Mouse (Mus musculus) MEL (cell line): Measurements from ENCODE around the gene Gng7. TPM values are rescaled to one million over a fixed set of nuclear protein-coding genes. Genes with fewer than 3 reads are reported as not detected.

Experiments
- DNase-seq: peaks from one replicate; pipeline ENCODE4 v3.0.0; 2011; ENCODE audit warnings: low read depth, low spot score
- H3K27ac ChIP-seq: 2 replicates; pipeline ENCODE4 v1.5.1; 2012; ENCODE audit warnings: low read depth, mild to moderate bottlenecking, control low read depth, low read length, moderate library complexity; ENCODE audit not compliant: control insufficient read depth
- H3K27me3 ChIP-seq, 2 experiments: fragments of 150-350 bp in 1 of 2; sonication (generic) in 1 of 2; 2 replicates each; pipeline ENCODE4 v1.6.1; 2012; ENCODE audit warnings: low read length in 2 of 2, mild to moderate bottlenecking in 2 of 2, improper control_type of control experiment in 1 of 2, moderate library complexity in 1 of 2; ENCODE audit not compliant: insufficient read depth in 2 of 2, control insufficient read depth in 1 of 2
- H3K36me3 ChIP-seq, 2 experiments: 2 replicates each; pipeline ENCODE4 v1.6.1; 2012 to 2014; ENCODE audit warnings: low read length in 2 of 2, improper control_type of control experiment in 1 of 2, inconsistent platforms in 1 of 2, mild to moderate bottlenecking in 1 of 2; ENCODE audit not compliant: insufficient read depth in 2 of 2, control insufficient read depth in 1 of 2
- H3K4me1 ChIP-seq, 2 experiments: fragments of 150-350 bp in 1 of 2; sonication (generic) in 1 of 2; 2 replicates each; pipeline ENCODE4 v1.6.1; 2012; ENCODE audit warnings: low read length in 2 of 2, improper control_type of control experiment in 1 of 2, mild to moderate bottlenecking in 1 of 2; ENCODE audit not compliant: insufficient read depth in 2 of 2, control insufficient read depth in 1 of 2
- H3K4me3 ChIP-seq, 2 experiments: fragments of 150-350 bp in 1 of 2; sonication (generic) in 1 of 2; 2 replicates each; pipeline ENCODE4 v1.5.1; 2012; ENCODE audit warnings: low read depth in 2 of 2, low read length in 2 of 2, mild to moderate bottlenecking in 2 of 2, moderate library complexity in 2 of 2, control low read depth in 1 of 2, improper control_type of control experiment in 1 of 2; ENCODE audit not compliant: control insufficient read depth in 1 of 2, insufficient read depth in 1 of 2
- H3K79me2 ChIP-seq: 2 replicates; pipeline ENCODE4 v1.6.1; 2012; ENCODE audit warnings: mild to moderate bottlenecking, low read length, moderate library complexity; ENCODE audit not compliant: control insufficient read depth, poor library complexity, insufficient read depth
- H3K9ac ChIP-seq: 2 replicates; pipeline ENCODE4 v1.6.1; 2012; ENCODE audit warnings: low read depth, mild to moderate bottlenecking, control low read depth, low read length, moderate library complexity; ENCODE audit not compliant: control insufficient read depth, poor library complexity, severe bottlenecking
- H3K9me3 ChIP-seq: fragments of 150-350 bp; sonication (generic); replicated peaks from 2 replicates; pipeline ENCODE4 v1.6.1; 2012; ENCODE audit warnings: mild to moderate bottlenecking, low read length, improper control_type of control experiment, moderate library complexity; ENCODE audit not compliant: insufficient read depth
- CTCF ChIP-seq, 3 experiments: IDR thresholded peaks in 2 of 3; conservative IDR thresholded peaks in 1 of 3; 2 replicates each; pipeline ENCODE4 v1.5.1; 2011 to 2012; ENCODE audit warnings: low read length in 3 of 3, low read depth in 2 of 3, mild to moderate bottlenecking in 2 of 3, improper control_type of control experiment in 1 of 3, inconsistent platforms in 1 of 3, mixed read lengths in 1 of 3, moderate library complexity in 1 of 3; ENCODE audit not compliant: control insufficient read depth in 1 of 3, insufficient read depth in 1 of 3, poor library complexity in 1 of 3, severe bottlenecking in 1 of 3
- E2F4 ChIP-seq: IDR thresholded peaks from 2 replicates; pipeline ENCODE4 v1.6.1; 2011; ENCODE audit warnings: low read depth, low read length, improper control_type of control experiment, borderline replicate concordance
- ELF1 ChIP-seq: IDR thresholded peaks from 2 replicates; pipeline ENCODE4 v1.6.1; 2014; ENCODE audit warnings: low read depth, mild to moderate bottlenecking, inconsistent platforms, low read length, improper control_type of control experiment, moderate library complexity
- EP300 ChIP-seq, 2 experiments: IDR thresholded peaks; 2 replicates each; pipeline ENCODE4 v1.6.1; 2011; ENCODE audit warnings: improper control_type of control experiment in 2 of 2, low read length in 2 of 2, low read depth in 1 of 2, mild to moderate bottlenecking in 1 of 2
- GATA1 ChIP-seq: IDR thresholded peaks from 2 replicates; pipeline ENCODE4 v1.6.1; 2011; ENCODE audit warnings: low read depth, low read length, improper control_type of control experiment
- HCFC1 ChIP-seq: IDR thresholded peaks from 2 replicates; pipeline ENCODE4 v1.6.1; 2012; ENCODE audit warnings: low read depth, mild to moderate bottlenecking, inconsistent platforms, low read length, improper control_type of control experiment, moderate library complexity
- JUND ChIP-seq: IDR thresholded peaks from 2 replicates; pipeline ENCODE4 v1.6.1; 2011; ENCODE audit warnings: low read depth, mild to moderate bottlenecking, improper control_type of control experiment, low read length
- KAT2A ChIP-seq: conservative IDR thresholded peaks from 2 replicates; pipeline ENCODE4 v1.6.1; 2012; ENCODE audit warnings: low read depth, low read length, improper control_type of control experiment, inconsistent platforms
- MAFK ChIP-seq: IDR thresholded peaks from 2 replicates; pipeline ENCODE4 v1.6.1; 2011; ENCODE audit warnings: low read depth, mild to moderate bottlenecking, low read length, improper control_type of control experiment, borderline replicate concordance
- MAX ChIP-seq: IDR thresholded peaks from 2 replicates; pipeline ENCODE4 v1.6.1; 2011; ENCODE audit warnings: low read length, improper control_type of control experiment
- MEF2A ChIP-seq: IDR thresholded peaks from 2 replicates; pipeline ENCODE4 v1.6.1; 2014; ENCODE audit warnings: low read depth, mild to moderate bottlenecking, inconsistent platforms, low read length, improper control_type of control experiment; ENCODE audit not compliant: poor library complexity, insufficient replicate concordance, severe bottlenecking; ENCODE audit errors: extremely low read depth
- MXI1 ChIP-seq: IDR thresholded peaks from 2 replicates; pipeline ENCODE4 v1.6.1; 2011; ENCODE audit warnings: mild to moderate bottlenecking, low read depth, low read length, improper control_type of control experiment
- MYB ChIP-seq: IDR thresholded peaks from 2 replicates; pipeline ENCODE4 v1.6.1; 2011; ENCODE audit warnings: mild to moderate bottlenecking, low read depth, low read length, improper control_type of control experiment
- MYC ChIP-seq: IDR thresholded peaks from 2 replicates; pipeline ENCODE4 v1.6.1; 2011; ENCODE audit warnings: low read depth, mild to moderate bottlenecking, low read length, improper control_type of control experiment, moderate library complexity
- NELFE ChIP-seq: IDR thresholded peaks from 2 replicates; pipeline ENCODE4 v1.6.1; 2011; ENCODE audit warnings: low read depth, low read length, improper control_type of control experiment
- NRF1 ChIP-seq: IDR thresholded peaks from 2 replicates; pipeline ENCODE4 v1.6.1; 2014; ENCODE audit warnings: low read depth, mild to moderate bottlenecking, inconsistent platforms, low read length, improper control_type of control experiment, moderate library complexity; ENCODE audit not compliant: poor library complexity, insufficient read depth, severe bottlenecking
- POLR2A ChIP-seq, 2 experiments: IDR thresholded peaks; 2 replicates each; pipeline ENCODE4 v1.6.1; 2011 to 2012; ENCODE audit warnings: low read length in 2 of 2, mild to moderate bottlenecking in 2 of 2, control low read depth in 1 of 2, improper control_type of control experiment in 1 of 2, low read depth in 1 of 2, moderate library complexity in 1 of 2; ENCODE audit not compliant: control insufficient read depth in 1 of 2, insufficient read depth in 1 of 2, poor library complexity in 1 of 2
- POLR2AphosphoS5 ChIP-seq: IDR thresholded peaks from 2 replicates; pipeline ENCODE4 v1.6.1; 2012; ENCODE audit warnings: low read depth, borderline replicate concordance, mild to moderate bottlenecking, inconsistent platforms, low read length, moderate library complexity, mixed read lengths
- RCOR1 ChIP-seq: IDR thresholded peaks from 2 replicates; pipeline ENCODE4 v1.6.1; 2012; ENCODE audit warnings: low read depth, mild to moderate bottlenecking, inconsistent platforms, low read length, improper control_type of control experiment
- SIN3A ChIP-seq: IDR thresholded peaks from 2 replicates; pipeline ENCODE4 v1.6.1; 2012; ENCODE audit warnings: low read length, improper control_type of control experiment, inconsistent platforms
- TAL1 ChIP-seq: IDR thresholded peaks from 2 replicates; pipeline ENCODE4 v1.6.1; 2012; ENCODE audit warnings: mild to moderate bottlenecking, inconsistent platforms, low read length, moderate library complexity, mixed read lengths
- UBTF ChIP-seq: IDR thresholded peaks from 2 replicates; pipeline ENCODE4 v1.6.1; 2012; ENCODE audit warnings: low read depth, mild to moderate bottlenecking, inconsistent platforms, low read length, improper control_type of control experiment, moderate library complexity, borderline replicate concordance; ENCODE audit not compliant: insufficient read depth
- ZC3H11A ChIP-seq: IDR thresholded peaks from 2 replicates; pipeline ENCODE4 v1.6.1; 2012; ENCODE audit warnings: low read depth, mild to moderate bottlenecking, inconsistent platforms, low read length, improper control_type of control experiment
- ZMIZ1 ChIP-seq: IDR thresholded peaks from 2 replicates; pipeline ENCODE4 v1.6.1; 2012; ENCODE audit warnings: low read depth, mild to moderate bottlenecking, inconsistent platforms, low read length, improper control_type of control experiment, moderate library complexity
- ZNF384 ChIP-seq: IDR thresholded peaks from 2 replicates; pipeline ENCODE4 v1.6.1; 2012; ENCODE audit warnings: low read depth, mild to moderate bottlenecking, inconsistent platforms, low read length, improper control_type of control experiment
- polyA plus RNA-seq, 2 experiments: library from polyadenylated mRNA; stranded (reverse) in 1 of 2; unstranded in 1 of 2; fragments of >175 nt in 1 of 2; fragments of >200 nt in 1 of 2; gene quantifications; 2 replicates each; pipeline versions ENCODE4 v1.2.1 to v1.2.4; 2012; ENCODE audit warnings: low replicate concordance in 2 of 2, low read depth in 1 of 2; ENCODE audit not compliant: insufficient read length in 2 of 2, insufficient read depth in 1 of 2, missing spikeins in 1 of 2
- total RNA-seq: library from RNA; depleted of rRNA; stranded (reverse); fragments of 300-350 nt; gene quantifications from 2 replicates; pipeline ENCODE4 v1.2.3, GENCODE M21; 2012

Gene Gng7
- total and polyA plus RNA-seq, 3 experiments, result 1.3 to 6.2 TPM; not detected in 1

- H3K9ac ChIP-seq, result peak overlapping the region; percentile 87
- H3K9me3 ChIP-seq, result no peaks in the 10 kb centered on the region
- peaks cover 0 to 2% of the 10 kb centered on the region in 2 experiments; a peak in 1 of 4 replicates for H3K36me3 ChIP-seq
- H3K4me1 ChIP-seq, result peaks cover 0 to 8% of the 10 kb centered on the region in 2 experiments; a peak in 1 of 4 replicates
- peaks cover 6% of the 10 kb centered on the region for H3K79me2 ChIP-seq
- H3K27me3 ChIP-seq, result no peaks in the 10 kb centered on the region; a peak in 1 of 4 replicates
- H3K4me3 ChIP-seq, result peak overlapping the region; percentile 74 to 96
- TF ChIP-seq ELF1 (no peak), KAT2A (no peak), EP300 (IDR thresholded peaks at IDR 0.05; ENCODE audit: low read depth in 1 of 2, low read length in 2 of 2) (no peak)
- no peak overlapping the region for H3K27ac ChIP-seq
- DNase-seq, result no peak
Observed at GRCm38 (mm10) chr10:80917336-80917778, 97.4 kb downstream of the Gng7 start.

- Histone ChIP-seq H3K4me1 (peaks cover 0 to 8% of the 10 kb centered on the region in 2 experiments; a peak in 1 of 4 replicates), H3K36me3 (peaks cover 0 to 2% of the 10 kb centered on the region in 2 experiments; a peak in 1 of 4 replicates), H3K4me3 (no peak overlapping the region), H3K27ac (no peak overlapping the region), H3K9ac (no peak overlapping the region), H3K9me3 (no peaks in the 10 kb centered on the region), H3K79me2 (peaks cover 6% of the 10 kb centered on the region), H3K27me3 (no peaks in the 10 kb centered on the region; a peak in 1 of 4 replicates)
- TF ChIP-seq CTCF (IDR thresholded peaks at IDR 0.05 in 2 of 3, conservative IDR thresholded peaks at IDR 0.05 in 1 of 3; ENCODE audit: control insufficient read depth in 1 of 3, insufficient read depth in 1 of 3, low read depth in 2 of 3, low read length in 3 of 3, poor library complexity in 1 of 3, severe bottlenecking in 1 of 3), result no peak
- no peak for TF ChIP-seq GATA1
- TF ChIP-seq ZMIZ1, result no peak
- TF ChIP-seq POLR2A (IDR thresholded peaks at IDR 0.05; ENCODE audit: control insufficient read depth in 1 of 2, insufficient read depth in 1 of 2, low read depth in 1 of 2, low read length in 2 of 2, poor library complexity in 1 of 2), result no peak
- no peak for TF ChIP-seq JUND
- TF ChIP-seq MAFK, result no peak
- TF ChIP-seq MXI1, result no peak
- TF ChIP-seq SIN3A, result no peak
- no peak for TF ChIP-seq TAL1
- no peak for TF ChIP-seq KAT2A
- no peak for TF ChIP-seq NRF1
- no peak for TF ChIP-seq NELFE
- no peak for DNase-seq
Observed at GRCm38 (mm10) chr10:80915736-80916135, 99.0 kb downstream of the Gng7 start.

DNA sequence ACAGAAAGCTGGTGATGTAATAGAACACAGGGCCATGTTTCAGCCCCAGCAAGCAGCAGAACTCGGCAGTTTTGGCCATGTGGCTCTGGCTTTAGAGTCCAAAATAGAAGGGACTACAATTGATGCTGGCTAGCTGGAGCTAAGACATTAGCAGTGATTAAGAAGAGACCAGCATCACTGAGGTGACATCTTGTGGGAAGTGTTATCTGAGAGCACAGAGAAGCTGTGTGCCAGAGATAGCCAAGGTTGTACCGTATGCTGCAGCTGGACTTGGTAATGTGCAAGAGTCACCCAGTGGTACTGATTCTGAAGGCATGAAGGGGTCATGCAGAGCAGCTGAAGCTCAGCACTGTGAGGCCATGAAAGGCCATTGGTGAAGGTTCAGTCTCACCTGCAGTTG is 99.5 kb downstream of the Gng7 start:
- Histone ChIP-seq H3K27ac (no peak overlapping the region), H3K4me3 (no peak overlapping the region), H3K9me3 (no peaks in the 10 kb centered on the region), H3K27me3 (no peaks in the 10 kb centered on the region; a peak in 1 of 4 replicates), H3K36me3 (peaks cover 0 to 2% of the 10 kb centered on the region in 2 experiments; a peak in 1 of 4 replicates), H3K9ac (no peak overlapping the region), H3K4me1 (peaks cover 0 to 8% of the 10 kb centered on the region in 2 experiments; a peak in 1 of 4 replicates), H3K79me2 (peaks cover 6% of the 10 kb centered on the region)
- peak; percentile 46 for DNase-seq
- TF ChIP-seq GATA1 (peak; percentile 70), POLR2AphosphoS5 (no peak), ZC3H11A (no peak), NELFE (no peak), EP300 (IDR thresholded peaks at IDR 0.05; ENCODE audit: low read depth in 1 of 2, low read length in 2 of 2) (peak; percentile 58 to 72), JUND (no peak), MAFK (no peak), HCFC1 (no peak), MYB (no peak), UBTF (no peak), MAX (no peak), ZNF384 (no peak), MEF2A (no peak), RCOR1 (peak; percentile 66), E2F4 (no peak), SIN3A (no peak), MYC (no peak)
